Mouse (Mus musculus): ENCODE results near the gene Mfap4. TPM values are rescaled to one million over a fixed set of nuclear protein-coding genes. Genes with fewer than 3 reads are reported as not detected.

The Mfap4 gene
- polyA plus RNA-seq (2015; fragmentation: Nextera tagmentation; extraction: Ambion mirVana), result 100 and 114 TPM in 2 replicates

DNA sequence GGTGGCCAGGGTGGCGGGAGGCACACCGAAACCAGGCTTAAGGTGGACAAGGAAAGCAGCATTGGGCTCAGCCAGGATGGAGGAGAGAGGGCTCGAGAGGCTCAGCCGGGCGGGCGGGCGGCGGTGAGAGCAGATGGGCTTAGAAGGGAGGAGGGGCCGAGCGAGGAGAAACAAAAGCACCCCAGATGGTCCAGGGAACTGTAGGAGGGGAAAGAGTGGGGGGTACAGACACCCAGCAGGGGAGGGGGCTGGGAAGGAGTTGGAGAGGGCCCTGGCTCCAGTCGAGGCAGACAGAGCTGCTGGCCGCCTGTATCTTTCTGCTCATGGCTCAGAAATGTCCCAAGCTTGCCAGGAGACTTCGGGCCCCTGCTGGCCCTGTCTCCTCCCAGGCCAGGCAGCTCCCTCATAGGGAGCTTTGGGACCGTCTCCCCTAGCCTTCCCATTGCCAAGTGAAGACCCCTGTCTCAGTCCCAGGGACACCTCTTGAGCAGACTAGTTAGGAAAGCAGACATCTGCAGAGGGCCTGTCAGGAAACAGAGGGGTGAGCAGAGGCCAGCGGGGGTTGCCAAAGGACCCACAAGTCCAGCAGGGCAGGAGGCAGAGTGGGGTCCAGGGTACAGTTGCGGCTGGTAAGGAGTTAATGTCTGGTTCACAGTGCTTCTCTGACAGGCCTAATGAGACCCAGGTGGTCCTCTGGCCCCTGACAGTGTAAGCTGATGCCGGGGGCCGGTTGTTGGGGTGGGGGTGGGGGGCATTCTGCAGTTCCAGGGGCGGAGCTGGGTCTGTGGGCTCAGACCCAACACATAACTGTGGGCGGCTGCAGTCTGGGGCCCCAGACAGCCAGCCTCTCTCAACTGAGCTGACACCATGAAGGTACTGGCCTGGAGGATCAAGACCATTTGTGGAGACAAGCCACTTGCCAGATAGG, at the start of gene Mfap4:
Gene Mfap4 (plus strand): TSS at position 819 of the 928 bp plus-strand sequence.
- DNase-seq (ENCODE audit: low spot score) (peak; percentile 92), ATAC-seq (replicated peaks; ENCODE audit: low FRiP score, low read depth) (peak; percentile 65)
- peak within 1 kb of the TSS; percentile 48 for H3K9ac ChIP-seq (ENCODE audit: low read depth, low read length)
- H3K27me3 ChIP-seq (ENCODE audit: insufficient read depth, low read length), result no peaks in the 10 kb centered on the region
- peak within 1 kb of the TSS; percentile 22 for H3K4me3 ChIP-seq (replicated peaks; ENCODE audit: low read depth, low read length)
- H3K4me2 ChIP-seq (ENCODE audit: low read length), result peak within 1 kb of the TSS; percentile 41
- peaks cover 14% of the 10 kb centered on the region; the same call in 1 of the 2 replicates for H3K36me3 ChIP-seq (ENCODE audit: insufficient read depth, low read length)
- 10% methylated on average over 20 of the region's 20 CpGs for WGBS
- no peaks in the 10 kb centered on the region for H3K9me3 ChIP-seq (replicated peaks; ENCODE audit: low read length)
- H3K27ac ChIP-seq, result peak within 1 kb of the TSS; percentile 88
- peaks cover 19% of the 10 kb centered on the region; the same call in 1 of the 2 replicates for H3K4me1 ChIP-seq (replicated peaks; ENCODE audit: insufficient read depth, low read length)
- no peak for TF ChIP-seq CTCF (IDR thresholded peaks at IDR 0.05; ENCODE audit: low read depth)

DNA sequence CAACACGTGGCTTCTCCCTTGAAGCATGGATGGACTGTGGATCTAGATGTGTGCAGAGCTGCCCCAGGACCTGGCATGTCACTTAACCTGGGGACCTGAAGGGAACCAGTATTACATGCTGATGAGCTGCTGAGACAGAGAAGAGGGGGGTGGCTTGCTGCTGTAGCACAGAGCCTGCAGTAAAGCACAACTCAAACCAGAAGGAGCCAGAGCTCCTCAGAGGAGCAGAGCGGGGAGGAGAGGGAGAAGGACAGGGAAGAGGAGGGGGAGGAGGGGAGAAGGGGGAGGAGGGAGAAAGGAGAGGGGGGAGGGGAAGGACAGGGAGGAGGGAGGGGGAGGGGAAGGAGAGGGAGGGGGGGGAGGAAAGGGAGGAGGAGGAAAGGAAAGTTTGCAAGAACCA, 48.9 kb upstream of the Mfap4 start:
- no peak for TF ChIP-seq CTCF (IDR thresholded peaks at IDR 0.05; ENCODE audit: low read depth)
- H3K4me1 ChIP-seq (replicated peaks; ENCODE audit: insufficient read depth, low read length), result no peaks in the 10 kb centered on the region

DNA sequence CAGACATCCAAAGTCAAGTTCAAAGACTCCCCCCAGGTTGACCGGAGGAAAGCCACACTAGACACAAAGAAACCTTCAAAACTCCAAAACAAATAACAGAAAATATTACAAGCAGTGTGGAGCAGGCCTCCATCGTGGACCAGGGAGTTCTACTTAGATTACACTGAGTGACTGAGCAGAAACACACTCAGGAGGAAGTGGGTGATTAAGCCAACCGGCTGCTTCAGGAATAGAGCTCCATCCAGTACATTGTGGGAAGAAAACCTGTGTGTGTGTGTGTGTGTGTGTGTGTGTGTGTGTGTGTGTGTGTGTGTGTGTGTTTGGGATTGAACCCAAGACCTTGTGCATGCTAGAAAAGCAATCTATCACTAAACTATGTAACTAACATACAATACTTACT, 46.1 kb upstream of the Mfap4 start:
- Histone ChIP-seq H3K9me3 (replicated peaks; ENCODE audit: low read length) (no peaks in the 10 kb centered on the region), H3K4me1 (replicated peaks; ENCODE audit: insufficient read depth, low read length) (no peaks in the 10 kb centered on the region), H3K4me2 (ENCODE audit: low read length) (no peak overlapping the region), H3K27me3 (ENCODE audit: insufficient read depth, low read length) (no peaks in the 10 kb centered on the region), H3K27ac (no peak overlapping the region), H3K36me3 (ENCODE audit: insufficient read depth, low read length) (no peaks in the 10 kb centered on the region), H3K4me3 (replicated peaks; ENCODE audit: low read depth, low read length) (no peak overlapping the region), H3K9ac (ENCODE audit: low read depth, low read length) (no peak overlapping the region)
- 64% methylated on average over 3 of the region's 3 CpGs for WGBS
- no peak for TF ChIP-seq CTCF (IDR thresholded peaks at IDR 0.05; ENCODE audit: low read depth)
- ATAC-seq (replicated peaks; ENCODE audit: low FRiP score, low read depth) (no peak), DNase-seq (ENCODE audit: low spot score) (no peak)

More for the DNA sequence above, 48.9 kb upstream of the Mfap4 start:
- DNase-seq (ENCODE audit: low spot score) (no peak), ATAC-seq (replicated peaks; ENCODE audit: low FRiP score, low read depth) (no peak)
- H3K4me2 ChIP-seq (ENCODE audit: low read length), result no peak overlapping the region
- H3K9ac ChIP-seq (ENCODE audit: low read depth, low read length), result no peak overlapping the region
- H3K36me3 ChIP-seq (ENCODE audit: insufficient read depth, low read length), result no peaks in the 10 kb centered on the region
- H3K27ac ChIP-seq, result no peak overlapping the region
- WGBS, result 90% methylated on average over 1 of the region's 2 CpGs
- H3K9me3 ChIP-seq (replicated peaks; ENCODE audit: low read length), result no peaks in the 10 kb centered on the region
- H3K27me3 ChIP-seq (ENCODE audit: insufficient read depth, low read length), result no peaks in the 10 kb centered on the region
- no peak overlapping the region for H3K4me3 ChIP-seq (replicated peaks; ENCODE audit: low read depth, low read length)

DNA sequence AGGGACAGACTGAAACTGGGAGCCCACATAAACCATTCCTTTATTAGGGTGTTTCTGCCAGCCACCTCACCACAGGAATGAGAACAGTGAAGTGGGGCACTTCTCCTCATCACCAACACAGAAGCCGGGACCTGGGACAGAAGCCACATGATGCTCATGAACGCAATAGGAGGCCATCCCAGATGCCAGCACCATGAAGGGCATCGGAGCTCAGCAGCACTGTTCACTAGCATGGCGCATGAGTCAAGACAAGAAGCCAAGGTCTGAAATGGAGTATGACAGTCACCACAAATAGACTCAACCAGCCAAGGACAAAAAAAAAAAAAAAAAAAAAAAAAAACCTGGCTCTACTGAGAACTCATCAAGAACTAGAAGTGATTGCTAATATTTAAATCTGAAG, 44.8 kb upstream of the Mfap4 start:
- no peak overlapping the region for H3K27ac ChIP-seq
- no peak overlapping the region for H3K9ac ChIP-seq (ENCODE audit: low read depth, low read length)
- no peak for ATAC-seq (replicated peaks; ENCODE audit: low FRiP score, low read depth)
- DNase-seq (ENCODE audit: low spot score), result no peak
- no peaks in the 10 kb centered on the region for H3K4me1 ChIP-seq (replicated peaks; ENCODE audit: insufficient read depth, low read length)
- H3K4me2 ChIP-seq (ENCODE audit: low read length), result no peak overlapping the region
- TF ChIP-seq CTCF (IDR thresholded peaks at IDR 0.05; ENCODE audit: low read depth), result no peak
- 91% methylated on average over 4 of the region's 4 CpGs for WGBS
- no peaks in the 10 kb centered on the region for H3K9me3 ChIP-seq (replicated peaks; ENCODE audit: low read length)
- no peaks in the 10 kb centered on the region for H3K36me3 ChIP-seq (ENCODE audit: insufficient read depth, low read length)
- no peak overlapping the region for H3K4me3 ChIP-seq (replicated peaks; ENCODE audit: low read depth, low read length)
- no peaks in the 10 kb centered on the region for H3K27me3 ChIP-seq (ENCODE audit: insufficient read depth, low read length)

DNA sequence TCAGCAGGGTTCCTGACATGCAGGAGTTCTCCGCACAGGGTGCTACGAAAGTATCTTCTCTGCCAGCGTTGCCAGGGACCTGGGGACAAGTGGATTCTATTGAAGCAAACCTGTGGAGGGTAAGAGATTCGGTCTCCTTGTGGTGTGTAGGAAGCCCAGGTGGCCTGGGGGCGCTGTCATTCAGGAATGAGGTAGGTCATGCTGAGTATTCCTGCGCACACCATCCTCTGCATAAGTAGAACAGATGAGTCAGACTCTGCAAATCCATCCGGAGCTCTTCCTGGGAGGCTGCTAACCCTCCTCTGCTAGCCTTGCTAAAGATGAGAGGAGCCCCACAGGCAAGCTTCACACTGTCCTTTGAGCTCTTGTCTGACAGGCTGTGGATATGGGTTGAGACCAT, 43.6 kb upstream of the Mfap4 start:
- no peaks in the 10 kb centered on the region for H3K4me1 ChIP-seq (replicated peaks; ENCODE audit: insufficient read depth, low read length)
- no peak overlapping the region for H3K27ac ChIP-seq
- TF ChIP-seq CTCF (IDR thresholded peaks at IDR 0.05; ENCODE audit: low read depth), result no peak
- no peak overlapping the region for H3K9ac ChIP-seq (ENCODE audit: low read depth, low read length)
- DNase-seq (ENCODE audit: low spot score), result no peak
- WGBS, result 87% methylated on average over 7 of the region's 7 CpGs
- no peak for ATAC-seq (replicated peaks; ENCODE audit: low FRiP score, low read depth)
- no peaks in the 10 kb centered on the region for H3K27me3 ChIP-seq (ENCODE audit: insufficient read depth, low read length)
- no peak overlapping the region for H3K4me2 ChIP-seq (ENCODE audit: low read length)
- no peaks in the 10 kb centered on the region for H3K36me3 ChIP-seq (ENCODE audit: insufficient read depth, low read length)
- no peaks in the 10 kb centered on the region for H3K9me3 ChIP-seq (replicated peaks; ENCODE audit: low read length)
- H3K4me3 ChIP-seq (replicated peaks; ENCODE audit: low read depth, low read length), result no peak overlapping the region

DNA sequence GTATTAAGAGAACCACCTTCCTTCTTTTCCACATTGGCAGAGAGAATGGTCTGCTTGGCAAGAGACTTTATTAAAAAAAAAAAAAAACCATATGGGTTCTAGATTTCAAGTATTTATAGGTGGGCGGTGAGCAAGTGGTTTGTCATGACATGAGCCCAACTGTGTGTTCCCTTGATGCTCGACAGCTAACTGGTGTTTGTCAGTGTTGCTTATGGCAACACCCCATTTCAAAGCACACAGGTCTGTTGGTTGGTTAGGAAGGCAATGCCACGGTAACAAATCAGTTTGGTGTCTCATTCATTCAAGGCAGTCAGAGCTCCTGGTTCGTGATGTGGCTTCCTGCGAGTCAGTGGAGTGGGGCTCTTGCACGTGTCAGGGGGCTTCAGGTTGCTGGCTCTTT, 41.4 kb upstream of the Mfap4 start:
- no peak for TF ChIP-seq CTCF (IDR thresholded peaks at IDR 0.05; ENCODE audit: low read depth)
- WGBS, result 90% methylated on average over 6 of the region's 6 CpGs

More for the DNA sequence above, 41.4 kb upstream of the Mfap4 start:
- ATAC-seq (replicated peaks; ENCODE audit: low FRiP score, low read depth), result no peak
- H3K4me2 ChIP-seq (ENCODE audit: low read length), result no peak overlapping the region
- no peaks in the 10 kb centered on the region for H3K9me3 ChIP-seq (replicated peaks; ENCODE audit: low read length)
- H3K27ac ChIP-seq, result no peak overlapping the region
- no peaks in the 10 kb centered on the region for H3K27me3 ChIP-seq (ENCODE audit: insufficient read depth, low read length)
- no peak overlapping the region for H3K9ac ChIP-seq (ENCODE audit: low read depth, low read length)
- H3K4me3 ChIP-seq (replicated peaks; ENCODE audit: low read depth, low read length), result no peak overlapping the region
- H3K36me3 ChIP-seq (ENCODE audit: insufficient read depth, low read length), result no peaks in the 10 kb centered on the region
- DNase-seq (ENCODE audit: low spot score), result no peak
- no peaks in the 10 kb centered on the region for H3K4me1 ChIP-seq (replicated peaks; ENCODE audit: insufficient read depth, low read length)
